Mouse (Mus musculus): Measurements from ENCODE around the gene Nlgn3.

- TF ChIP-seq POLR2A (IDR thresholded peaks at IDR 0.05; ENCODE audit: extremely low read depth, insufficient read depth, low read length) (no peak), CTCF (IDR thresholded peaks at IDR 0.05; ENCODE audit: extremely low read depth, insufficient read depth, low read length) (no peak)
Observed at GRCm38 (mm10) chrX:101299055-101299454, at the start of gene Nlgn3.
